Mouse (Mus musculus): ENCODE measurements around the gene Mrpl33. TPM values are rescaled to one million over a fixed set of nuclear protein-coding genes. Genes with fewer than 3 reads are reported as not detected.
"Not testable (repeated sequence)": the region's sequence is repeated elsewhere in the genome, so short reads cannot be mapped to it uniquely, and the experiment has no call there.

Gene Mrpl33
- polyA plus RNA-seq, 1 experiment, result 464 TPM

DNA sequence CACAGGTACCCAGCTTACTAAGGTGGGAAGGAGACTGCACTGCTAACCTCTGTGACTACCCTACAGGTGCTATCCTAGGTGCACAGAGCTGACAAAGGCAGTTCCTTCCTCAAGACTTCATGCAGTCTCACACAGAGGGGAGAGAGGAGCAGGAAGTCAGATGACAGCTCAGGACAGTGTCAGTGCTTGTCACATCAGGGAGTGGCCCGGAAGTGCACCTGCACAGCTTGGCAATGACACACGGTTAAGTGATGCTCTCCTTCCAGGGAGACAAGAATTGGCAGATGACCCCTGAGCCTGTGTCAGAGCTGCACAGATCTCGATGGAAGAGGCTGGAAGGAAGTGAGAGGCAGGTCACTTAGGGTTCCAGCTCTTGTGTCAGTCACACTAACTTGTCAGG lies 14.8 kb upstream of the Mrpl33 start:
- Histone ChIP-seq H3K4me3 (ENCODE audit: insufficient read depth, low read depth, low read length) (no peak overlapping the region), H3K4me1 (ENCODE audit: control insufficient read depth, insufficient read depth, insufficient read length, low read length) (no peaks in the 10 kb centered on the region; the same call in none of the 2 replicates), H3K27ac (replicated peaks; ENCODE audit: low read depth, low read length) (no peak overlapping the region)

DNA sequence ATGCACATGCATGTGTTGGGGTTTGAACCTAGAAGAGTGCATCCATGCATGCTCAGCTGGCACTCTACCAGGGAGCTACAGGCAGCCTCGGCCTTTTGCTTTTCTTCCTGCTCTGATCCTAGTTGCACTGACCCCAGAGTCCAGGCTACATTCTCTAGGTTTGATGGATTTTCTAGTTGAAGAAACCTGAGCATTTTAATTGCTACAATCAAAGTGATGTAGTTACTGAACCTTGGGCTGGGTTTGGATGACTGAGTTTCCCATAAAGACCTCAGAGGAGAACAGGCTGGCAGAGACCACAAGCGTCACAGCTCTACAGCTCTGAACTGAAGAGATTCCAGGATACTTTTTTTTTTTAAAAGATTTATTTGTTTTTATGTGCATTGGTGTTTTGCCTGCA lies 13.5 kb upstream of the Mrpl33 start:
- peaks cover 5% of the 10 kb centered on the region for H3K4me1 ChIP-seq (ENCODE audit: control insufficient read depth, insufficient read depth, insufficient read length, low read length)
- no peak overlapping the region for H3K4me3 ChIP-seq (ENCODE audit: insufficient read depth, low read depth, low read length)
- no peak overlapping the region for H3K27ac ChIP-seq (replicated peaks; ENCODE audit: low read depth, low read length)

DNA sequence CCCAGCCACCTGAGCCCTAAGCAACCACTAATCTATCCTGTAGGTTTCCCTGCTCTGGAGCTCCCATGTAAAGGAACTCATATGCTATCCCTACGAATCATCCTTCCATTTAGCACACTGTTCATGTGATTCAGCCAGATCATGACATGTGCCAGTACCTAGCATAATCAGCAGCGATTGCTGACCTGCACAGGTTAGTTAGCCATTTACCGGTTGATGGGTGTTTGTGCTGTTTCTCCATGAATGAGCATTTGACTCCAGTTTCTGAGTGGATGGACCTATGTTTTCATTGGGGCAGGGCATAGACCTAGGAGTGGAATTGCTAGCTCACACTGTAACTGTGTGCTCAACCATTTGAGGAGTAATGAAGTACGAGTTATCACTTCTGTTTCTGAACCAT lies 11.2 kb upstream of the Mrpl33 start:
- Histone ChIP-seq H3K4me1 (ENCODE audit: control insufficient read depth, insufficient read depth, insufficient read length, low read length) (peaks cover 5% of the 10 kb centered on the region; the same call in 1 of the 2 replicates), H3K27ac (replicated peaks; ENCODE audit: low read depth, low read length) (no peak overlapping the region), H3K4me3 (ENCODE audit: insufficient read depth, low read depth, low read length) (no peak overlapping the region)

DNA sequence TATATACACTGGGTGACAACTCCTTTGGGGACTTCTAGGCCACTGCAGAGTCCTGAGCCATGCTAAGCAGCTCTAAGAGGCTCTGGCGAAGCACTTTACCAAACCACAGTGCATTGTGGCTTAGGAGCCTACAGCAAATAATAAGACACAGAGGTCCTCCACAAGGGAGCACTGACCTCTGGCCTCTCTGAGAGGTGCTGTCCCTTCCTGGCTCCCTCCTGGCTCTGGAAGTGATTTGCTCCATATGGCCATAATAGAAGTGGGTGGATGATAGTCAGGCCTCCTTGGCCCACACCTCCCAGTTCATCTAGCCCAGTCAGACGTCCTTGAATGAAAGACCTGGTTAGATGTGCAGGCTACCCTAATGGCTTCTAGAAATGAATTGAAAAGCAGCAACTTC lies 8.7 kb upstream of the Mrpl33 start:
- H3K4me1 ChIP-seq (ENCODE audit: control insufficient read depth, insufficient read depth, insufficient read length, low read length), result peaks cover 5% of the 10 kb centered on the region; the same call in 1 of the 2 replicates
- H3K27ac ChIP-seq (replicated peaks; ENCODE audit: low read depth, low read length), result peak overlapping the region; percentile 41; the same call in 1 of the 2 replicates
- H3K4me3 ChIP-seq (ENCODE audit: insufficient read depth, low read depth, low read length), result no peak overlapping the region

DNA sequence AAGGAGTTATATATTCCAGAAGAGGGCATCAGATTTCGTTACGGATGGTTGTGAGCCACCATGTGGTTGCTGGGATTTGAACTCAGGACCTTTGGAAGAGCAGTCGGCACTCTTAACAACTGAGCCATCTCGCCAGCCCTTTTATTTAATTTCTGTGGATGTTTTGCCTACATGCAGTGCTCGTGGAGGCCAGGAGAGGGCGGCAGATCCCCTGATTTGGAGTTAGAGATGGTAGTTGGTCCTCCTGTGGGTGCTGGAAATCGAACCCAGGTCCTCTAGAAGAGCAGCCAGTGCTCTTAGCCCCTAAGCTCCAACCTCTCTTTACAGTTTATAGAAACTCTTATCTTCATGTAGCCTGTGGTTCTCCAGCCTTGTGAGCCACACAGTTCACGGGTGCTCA lies 8.1 kb upstream of the Mrpl33 start:
- not testable (repeated sequence) for H3K4me3 ChIP-seq (ENCODE audit: insufficient read depth, low read depth, low read length); H3K4me1 ChIP-seq (ENCODE audit: control insufficient read depth, insufficient read depth, insufficient read length, low read length); H3K27ac ChIP-seq (replicated peaks; ENCODE audit: low read depth, low read length)

DNA sequence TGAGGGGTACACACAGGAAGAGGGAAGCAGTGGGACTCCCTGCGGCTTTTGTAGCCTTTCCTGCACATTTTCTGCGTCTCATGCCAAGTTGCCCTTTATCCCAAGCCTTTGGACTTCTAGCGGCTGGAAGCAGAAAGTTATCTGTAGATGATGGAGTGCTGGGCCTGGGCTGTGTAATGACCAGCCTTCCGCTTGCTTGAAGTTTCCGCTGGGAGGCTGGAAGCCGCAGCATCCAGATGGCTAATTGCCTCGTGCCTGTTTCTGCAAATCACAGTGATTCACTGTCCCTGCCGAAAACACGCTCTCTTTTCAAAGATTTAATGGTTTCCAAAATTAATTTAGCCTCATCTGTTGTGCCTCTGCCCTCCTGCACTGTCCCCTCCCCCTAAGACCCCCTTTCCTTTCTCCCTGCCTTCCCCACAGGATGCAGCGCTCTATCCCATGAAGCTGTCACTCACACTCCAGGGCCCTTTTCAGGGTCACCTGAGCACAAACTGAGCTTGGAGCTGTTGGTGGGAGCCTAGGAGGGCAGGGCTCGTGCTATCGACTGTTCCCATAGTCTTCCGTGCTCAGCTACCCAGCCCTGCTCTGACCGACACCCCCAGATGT lies 6.9 kb upstream of the Mrpl33 start:
- Histone ChIP-seq H3K27ac (replicated peaks; ENCODE audit: low read depth, low read length) (no peak overlapping the region), H3K4me1 (ENCODE audit: control insufficient read depth, insufficient read depth, insufficient read length, low read length) (peaks cover 5% of the 10 kb centered on the region; the same call in 1 of the 2 replicates), H3K4me3 (ENCODE audit: insufficient read depth, low read depth, low read length) (no peak overlapping the region)

DNA sequence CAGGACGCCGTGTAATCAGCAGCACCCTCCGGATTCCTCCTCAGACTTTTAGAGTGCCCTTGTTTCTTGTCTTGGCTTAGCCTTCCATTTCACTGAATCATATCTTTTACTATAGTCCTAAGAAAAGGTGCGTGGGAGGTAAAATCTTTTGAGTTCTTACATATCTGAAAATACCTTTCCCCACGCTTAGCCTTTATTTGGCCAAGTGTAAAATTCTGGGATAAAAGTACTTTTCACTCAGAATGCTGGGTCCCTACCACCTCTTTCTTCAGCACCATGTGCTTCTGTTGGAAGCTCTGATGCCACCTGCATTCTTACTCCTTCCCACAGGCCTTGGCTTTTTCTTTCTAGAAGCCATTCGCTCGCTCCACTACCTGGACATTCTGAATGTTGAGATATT lies 5.6 kb upstream of the Mrpl33 start:
- H3K27ac ChIP-seq (replicated peaks; ENCODE audit: low read depth, low read length), result no peak overlapping the region
- H3K4me1 ChIP-seq (ENCODE audit: control insufficient read depth, insufficient read depth, insufficient read length, low read length), result peaks cover 5% of the 10 kb centered on the region; the same call in 1 of the 2 replicates
- H3K4me3 ChIP-seq (ENCODE audit: insufficient read depth, low read depth, low read length), result no peak overlapping the region

DNA sequence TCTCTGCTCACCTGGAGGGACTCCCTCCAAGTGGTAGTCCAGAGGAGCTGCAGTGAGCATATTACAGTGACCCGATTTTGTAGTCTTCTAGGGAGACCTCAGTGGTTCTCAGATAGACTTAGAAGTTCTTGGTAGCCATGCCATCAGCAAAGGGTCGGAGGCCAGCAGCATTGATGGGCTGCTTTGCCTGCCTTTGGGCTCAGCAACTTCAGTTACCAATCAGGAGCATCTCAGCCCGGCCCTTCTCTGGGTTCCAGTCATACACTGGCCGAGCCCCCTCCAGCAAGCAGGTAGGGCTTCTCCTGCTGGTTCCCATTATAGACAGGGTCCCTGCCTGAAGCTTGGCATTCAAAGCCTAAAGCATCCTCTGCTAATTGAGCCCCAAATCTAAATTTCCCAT lies 867 bp upstream of the Mrpl33 start:
- Histone ChIP-seq H3K27ac (replicated peaks; ENCODE audit: low read depth, low read length) (peak overlapping the region; percentile 76), H3K4me1 (ENCODE audit: control insufficient read depth, insufficient read depth, insufficient read length, low read length) (peaks cover 4% of the 10 kb centered on the region), H3K4me3 (ENCODE audit: insufficient read depth, low read depth, low read length) (no peak overlapping the region)

DNA sequence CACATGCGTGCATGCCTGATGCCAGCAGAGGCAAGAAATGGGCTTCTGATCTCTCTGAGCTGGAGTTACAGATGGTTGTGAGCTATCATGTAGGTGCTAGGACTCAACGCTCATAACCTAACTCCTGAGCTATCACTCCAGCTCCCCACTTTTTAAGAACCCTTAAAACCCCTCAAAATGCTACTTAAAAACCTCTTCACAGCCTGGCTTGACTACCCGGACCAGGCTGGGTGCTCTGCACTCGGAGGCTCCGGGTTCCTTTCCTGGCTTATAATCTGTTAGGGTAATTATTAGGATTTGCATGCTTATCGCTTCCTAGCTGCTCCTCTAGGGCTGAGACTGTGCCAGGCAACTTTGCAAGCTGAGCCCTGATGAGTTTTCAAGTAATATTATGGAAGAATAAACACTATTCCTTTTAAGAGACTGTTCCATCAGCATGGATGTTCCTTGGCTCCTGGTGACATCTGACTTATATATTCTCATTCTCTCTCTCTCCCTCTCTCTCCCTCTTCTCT lies 752 bp downstream of the Mrpl33 start:
- H3K4me3 ChIP-seq (ENCODE audit: insufficient read depth, low read depth, low read length), result peak overlapping the region; percentile 47; the same call in 1 of the 2 replicates
- peaks cover 7% of the 10 kb centered on the region for H3K4me1 ChIP-seq (ENCODE audit: control insufficient read depth, insufficient read depth, insufficient read length, low read length)
- H3K27ac ChIP-seq (replicated peaks; ENCODE audit: low read depth, low read length), result peak overlapping the region; percentile 76

DNA sequence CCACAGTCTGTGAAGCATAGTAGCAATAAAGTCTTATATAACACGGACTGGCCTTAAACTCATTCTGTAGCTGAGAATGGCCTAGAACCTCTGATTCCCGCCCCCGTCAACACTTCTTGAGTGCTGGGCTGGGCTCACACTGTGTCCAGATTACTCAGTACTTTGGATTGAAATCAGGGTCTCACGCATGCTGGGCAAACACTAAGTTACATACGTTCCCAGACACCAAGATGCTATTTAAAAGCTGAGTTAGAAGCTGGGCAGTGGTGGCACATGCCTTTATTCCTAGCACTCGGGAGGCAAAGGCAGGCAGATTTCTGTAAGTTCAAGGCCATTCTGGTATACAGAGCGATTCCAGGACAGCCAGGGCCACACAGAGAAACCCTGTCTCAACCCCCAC lies 1.4 kb downstream of the Mrpl33 start:
- no peak overlapping the region for H3K4me3 ChIP-seq (ENCODE audit: insufficient read depth, low read depth, low read length)
- H3K4me1 ChIP-seq (ENCODE audit: control insufficient read depth, insufficient read depth, insufficient read length, low read length), result peaks cover 12% of the 10 kb centered on the region
- H3K27ac ChIP-seq (replicated peaks; ENCODE audit: low read depth, low read length), result peak overlapping the region; percentile 76; the same call in 1 of the 2 replicates

DNA sequence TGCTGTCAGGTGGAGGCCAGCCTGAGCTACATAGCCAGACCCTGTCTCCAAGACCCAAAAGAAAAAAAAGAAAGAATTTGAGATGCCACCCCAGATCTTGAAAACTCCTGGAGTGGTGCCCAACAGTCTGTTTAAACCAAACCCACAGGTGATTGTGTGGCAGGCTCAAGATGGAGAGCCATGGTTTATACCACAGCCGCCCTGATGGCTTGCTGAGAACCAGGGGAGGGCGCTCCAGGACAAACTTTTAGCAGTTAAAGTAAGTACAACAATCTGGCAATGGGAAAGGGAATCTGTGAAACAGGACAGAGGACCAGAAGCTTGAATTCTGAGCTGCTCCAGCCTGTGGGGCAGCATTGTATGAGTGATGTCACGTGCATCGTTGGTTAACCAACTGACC lies 1.8 kb downstream of the Mrpl33 start:
- H3K4me1 ChIP-seq (ENCODE audit: control insufficient read depth, insufficient read depth, insufficient read length, low read length), result peaks cover 12% of the 10 kb centered on the region
- no peak overlapping the region for H3K4me3 ChIP-seq (ENCODE audit: insufficient read depth, low read depth, low read length)
- no peak overlapping the region for H3K27ac ChIP-seq (replicated peaks; ENCODE audit: low read depth, low read length)

DNA sequence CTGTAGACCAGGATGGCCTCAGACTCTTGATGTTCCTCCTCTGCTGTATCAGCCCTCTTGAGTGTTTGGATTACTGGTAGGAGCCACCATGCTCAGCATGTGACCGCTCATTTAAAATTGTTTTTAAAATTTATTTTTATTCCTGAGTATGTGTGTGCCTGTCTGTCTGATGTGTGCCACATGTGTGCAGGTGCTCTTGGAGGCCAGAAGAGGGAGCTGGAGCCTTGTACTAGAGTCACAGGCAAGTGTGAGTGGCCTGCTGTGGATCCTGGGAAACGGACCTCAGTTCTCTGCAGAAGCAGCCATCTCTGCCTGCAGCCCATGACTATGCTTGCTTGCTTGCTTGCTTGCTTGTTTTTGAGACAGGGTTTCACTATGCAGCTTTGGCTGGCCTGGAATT lies 2.4 kb downstream of the Mrpl33 start:
- Histone ChIP-seq H3K27ac (replicated peaks; ENCODE audit: low read depth, low read length) (no peak overlapping the region), H3K4me1 (ENCODE audit: control insufficient read depth, insufficient read depth, insufficient read length, low read length) (peaks cover 12% of the 10 kb centered on the region), H3K4me3 (ENCODE audit: insufficient read depth, low read depth, low read length) (no peak overlapping the region)

DNA sequence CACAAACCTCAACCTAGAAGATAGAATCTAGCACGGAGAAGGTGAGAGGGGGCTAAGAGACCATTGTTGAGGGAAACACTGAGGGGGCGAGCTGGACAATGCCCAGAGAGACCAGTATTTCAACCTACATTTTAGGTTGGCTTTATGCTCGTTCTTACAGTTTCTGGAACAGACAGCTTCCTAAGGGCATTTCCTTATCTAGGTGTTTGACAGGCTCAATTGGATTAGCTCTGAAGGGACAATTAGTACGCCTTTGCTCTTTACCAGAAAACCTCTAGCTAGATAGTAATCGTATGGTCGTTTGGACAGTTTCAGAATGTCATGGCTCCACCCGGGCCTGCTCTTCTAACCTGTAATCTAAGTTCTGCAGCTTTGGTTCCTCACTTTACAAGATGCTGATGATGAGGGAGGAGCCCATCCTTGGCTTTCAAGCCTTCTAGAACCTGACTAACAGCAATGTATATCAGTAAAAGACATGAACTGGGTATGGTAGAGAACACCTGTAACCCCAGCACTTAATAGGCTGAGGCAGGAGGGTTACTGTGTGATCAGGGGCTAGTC lies 4.5 kb downstream of the Mrpl33 start:
- no peak overlapping the region for H3K4me3 ChIP-seq (ENCODE audit: insufficient read depth, low read depth, low read length)
- peaks cover 17% of the 10 kb centered on the region for H3K4me1 ChIP-seq (ENCODE audit: control insufficient read depth, insufficient read depth, insufficient read length, low read length)
- H3K27ac ChIP-seq (replicated peaks; ENCODE audit: low read depth, low read length), result no peak overlapping the region

DNA sequence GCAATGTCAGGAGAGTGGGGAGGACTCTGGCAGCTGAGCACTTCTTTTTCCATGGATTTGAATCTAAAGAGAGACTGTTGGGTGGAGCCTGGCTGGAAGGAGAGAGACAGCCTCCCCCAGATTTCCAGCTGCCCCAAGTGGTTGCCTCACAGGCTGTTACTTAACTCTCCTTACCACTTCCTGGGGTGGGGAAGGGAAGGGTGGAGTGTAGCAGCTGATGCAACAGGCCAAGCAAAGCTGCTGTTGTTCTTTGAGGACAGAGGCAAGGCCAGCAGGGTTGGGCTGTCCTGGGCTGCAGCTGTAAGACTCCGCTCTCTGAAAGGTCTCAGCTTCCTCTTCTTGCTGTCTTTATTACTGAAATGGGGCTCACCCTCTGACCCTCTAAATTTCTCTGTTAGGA lies 5.6 kb downstream of the Mrpl33 start:
- Histone ChIP-seq H3K27ac (replicated peaks; ENCODE audit: low read depth, low read length) (peak overlapping the region; percentile 90), H3K4me3 (ENCODE audit: insufficient read depth, low read depth, low read length) (0 out of 2 replicates have a peak overlapping the region, but pooled peaks have one; percentile 21), H3K4me1 (ENCODE audit: control insufficient read depth, insufficient read depth, insufficient read length, low read length) (peaks cover 19% of the 10 kb centered on the region)

DNA sequence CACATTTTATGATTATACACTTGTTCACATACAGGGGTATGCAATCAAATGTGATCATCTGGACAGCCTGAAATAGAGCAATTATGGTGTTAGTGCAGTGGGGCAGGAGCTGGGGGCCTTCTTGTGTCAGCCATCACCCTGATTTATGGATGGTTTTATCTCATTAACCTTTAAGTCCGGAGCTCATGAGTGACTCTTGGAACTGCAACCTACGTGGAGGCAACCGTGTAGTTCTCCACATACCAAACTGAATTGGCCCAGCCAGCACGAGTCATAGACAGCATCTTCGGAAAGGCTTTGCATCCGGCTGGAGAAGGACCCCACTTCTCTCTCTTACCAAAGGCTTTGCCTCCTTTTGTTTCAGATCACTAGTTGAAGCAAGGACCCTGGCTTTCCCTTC lies 7.0 kb downstream of the Mrpl33 start:
- no peak overlapping the region for H3K4me3 ChIP-seq (ENCODE audit: insufficient read depth, low read depth, low read length)
- no peak overlapping the region for H3K27ac ChIP-seq (replicated peaks; ENCODE audit: low read depth, low read length)
- peaks cover 19% of the 10 kb centered on the region for H3K4me1 ChIP-seq (ENCODE audit: control insufficient read depth, insufficient read depth, insufficient read length, low read length)

DNA sequence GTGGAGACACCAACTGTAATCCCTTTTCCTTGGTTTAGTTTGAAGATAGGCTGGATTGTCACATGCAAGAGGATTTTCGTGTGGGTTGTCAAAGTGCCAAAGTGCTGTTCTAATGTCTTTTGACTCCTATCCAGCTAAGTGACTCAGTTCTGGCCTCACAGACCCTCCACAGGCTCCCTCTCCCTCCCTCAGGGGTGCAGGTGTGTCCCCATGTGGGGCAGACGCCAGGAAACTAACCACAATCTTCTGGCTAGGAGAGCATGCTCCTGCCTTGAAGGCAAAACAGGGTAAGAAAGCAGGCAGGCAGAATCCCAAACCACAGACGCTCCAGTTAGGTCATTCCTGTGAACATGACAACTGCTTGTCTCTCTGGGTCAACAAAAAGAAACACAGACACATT lies 9.4 kb downstream of the Mrpl33 start:
- Histone ChIP-seq H3K4me1 (ENCODE audit: control insufficient read depth, insufficient read depth, insufficient read length, low read length) (peaks cover 15% of the 10 kb centered on the region), H3K27ac (replicated peaks; ENCODE audit: low read depth, low read length) (0 out of 2 replicates have a peak overlapping the region, but pooled peaks have one; percentile 12), H3K4me3 (ENCODE audit: insufficient read depth, low read depth, low read length) (no peak overlapping the region)

Measured in brown adipose tissue, adult 24 weeks (tissue).